Mouse (Mus musculus) brain, embryonic 14.5 days (tissue): ENCODE data around the gene Chmp3.

Experiments
- CTCF ChIP-seq: fragments of 200-500 bp; IDR thresholded peaks from 2 replicates; pipeline ENCODE4 v1.5.1; 2012; ENCODE audit warnings: inconsistent platforms, mild to moderate bottlenecking, moderate library complexity, borderline replicate concordance; ENCODE audit not compliant: insufficient read depth, insufficient read length; ENCODE audit errors: extremely low read depth
- POLR2A ChIP-seq: fragments of 200-500 bp; IDR thresholded peaks from 2 replicates; pipeline ENCODE4 v1.6.1; 2012; ENCODE audit warnings: mild to moderate bottlenecking, inconsistent platforms, borderline replicate concordance; ENCODE audit not compliant: poor library complexity, insufficient read depth, insufficient read length, severe bottlenecking; ENCODE audit errors: extremely low read depth

- TF ChIP-seq CTCF: no peak
- no peak for TF ChIP-seq POLR2A
These were observed 87.6 kb downstream of the Chmp3 start for GRCm38 (mm10) chr6:71631196-71631595.
